ENCODE assay signal across 10 mouse cellular contexts in genomic region chr6:99327721-99328120, GRCm38 (mm10).
DNase-seq lines count a peak whose midpoint lies in the region; ATAC-seq and TF ChIP-seq lines count a peak whose summit lies in the region.
"Had no signal": no experiment of that assay in that cellular context is flagged by ENCODE, and none has a peak within 500 bp of the region (broad histone marks: within the 10 kb centered on the region; RNA-seq: fewer than 3 reads in every experiment).

No protein-coding gene starts in this region.

- no peak overlapping the region for H3K4me2 ChIP-seq in midbrain, postnatal 0 days (ENCODE audit: low read depth, low read length, poor library complexity, severe bottlenecking)
- no peak overlapping the region for H3K4me2 ChIP-seq in midbrain, embryonic 16.5 days (ENCODE audit: low read length)
- H3K4me2 ChIP-seq in midbrain, embryonic 11.5 days: no peak overlapping the region
- H3K4me2 ChIP-seq: hindbrain, embryonic 14.5 days had no signal

- H3K4me3 ChIP-seq in midbrain, postnatal 0 days (ENCODE audit: low read depth, low read length): no peak overlapping the region
- H3K4me3 ChIP-seq in midbrain, embryonic 16.5 days (ENCODE audit: low read depth, low read length): no peak overlapping the region
- no peak overlapping the region for H3K4me3 ChIP-seq in midbrain, embryonic 11.5 days (ENCODE audit: low read depth, low read length)

- intact Hi-C loops in heart, postnatal 14 days (cut with DNase I): no loop called here

- H3K9me3 ChIP-seq in midbrain, postnatal 0 days (ENCODE audit: low read length): no peaks in the 10 kb centered on the region
- H3K9me3 ChIP-seq in midbrain, embryonic 16.5 days (replicated peaks; ENCODE audit: control insufficient read depth, low read length, poor library complexity, severe bottlenecking): no peaks in the 10 kb centered on the region
- H3K9me3 ChIP-seq in midbrain, embryonic 11.5 days (ENCODE audit: control insufficient read depth, low read length): no peaks in the 10 kb centered on the region

- no peak overlapping the region for H3K9ac ChIP-seq in midbrain, postnatal 0 days (replicated peaks; ENCODE audit: low read length, poor library complexity, severe bottlenecking)
- no peak overlapping the region for H3K9ac ChIP-seq in midbrain, embryonic 16.5 days (ENCODE audit: low read depth, low read length)
- H3K9ac ChIP-seq in midbrain, embryonic 11.5 days (ENCODE audit: low read length): no peak overlapping the region
- H3K9ac ChIP-seq: hindbrain, embryonic 14.5 days had no signal

- 73% methylated on average over 11 of the region's 11 CpGs for WGBS in midbrain, postnatal 0 days
- WGBS in midbrain, embryonic 16.5 days: 82% methylated on average over 11 of the region's 11 CpGs
- 75% methylated on average over 11 of the region's 11 CpGs for WGBS in midbrain, embryonic 11.5 days

- DNase-seq in cerebellum, adult 11-12 months: peak; percentile 7
- no peak for DNase-seq in cerebellum, adult 8-10 months
- peak; percentile 14 for DNase-seq in midbrain, postnatal 0 days (ENCODE audit: low spot score)
- peak; percentile 29 to 32 for DNase-seq in heart, postnatal 14 days
- DNase-seq in spleen, postnatal 4 days (ENCODE audit: low spot score in 2 of 2): no peak
- DNase-seq in frontal cortex, postnatal 14 days (ENCODE audit: low spot score in 2 of 2): no peak
- DNase-seq in midbrain, embryonic 11.5 days (ENCODE audit: low spot score, missing footprints): no peak

- H3K4me1 ChIP-seq in midbrain, postnatal 0 days (ENCODE audit: insufficient read depth, low read length): no peaks in the 10 kb centered on the region
- no peaks in the 10 kb centered on the region for H3K4me1 ChIP-seq in midbrain, embryonic 16.5 days (ENCODE audit: control insufficient read depth, insufficient read depth, low read length)
- no peaks in the 10 kb centered on the region for H3K4me1 ChIP-seq in midbrain, embryonic 11.5 days (ENCODE audit: control insufficient read depth, insufficient read depth, low read length)

- TF ChIP-seq CTCF in midbrain, postnatal 0 days (IDR thresholded peaks at IDR 0.05): no peak

- H3K27me3 ChIP-seq in midbrain, postnatal 0 days (ENCODE audit: insufficient read depth, low read length): no peaks in the 10 kb centered on the region
- H3K27me3 ChIP-seq in midbrain, embryonic 16.5 days (ENCODE audit: control insufficient read depth, insufficient read depth, low read depth, low read length): no peaks in the 10 kb centered on the region
- H3K27me3 ChIP-seq in midbrain, embryonic 11.5 days (ENCODE audit: control insufficient read depth, insufficient read depth, low read length): no peaks in the 10 kb centered on the region

- ATAC-seq in midbrain, postnatal 0 days (ENCODE audit: low FRiP score): no peak
- ATAC-seq in midbrain, embryonic 16.5 days: no peak
- ATAC-seq in midbrain, embryonic 11.5 days (ENCODE audit: low FRiP score): no peak
- ATAC-seq: forebrain, embryonic 14.5 days had no signal

- no peaks in the 10 kb centered on the region for H3K36me3 ChIP-seq in midbrain, postnatal 0 days (ENCODE audit: insufficient read depth, low read length)
- H3K36me3 ChIP-seq in midbrain, embryonic 16.5 days (ENCODE audit: control insufficient read depth, insufficient read depth, low read length): no peaks in the 10 kb centered on the region
- no peaks in the 10 kb centered on the region for H3K36me3 ChIP-seq in midbrain, embryonic 11.5 days (ENCODE audit: control insufficient read depth, insufficient read depth, low read length)

- H3K27ac ChIP-seq in midbrain, postnatal 0 days (ENCODE audit: low read depth, low read length): no peak overlapping the region
- no peak overlapping the region for H3K27ac ChIP-seq in midbrain, embryonic 16.5 days (ENCODE audit: low read length)
- H3K27ac ChIP-seq in midbrain, embryonic 11.5 days (ENCODE audit: low read depth, low read length): no peak overlapping the region
- H3K27ac ChIP-seq: hindbrain, embryonic 14.5 days had no signal

Comparison
In these comparisons a context has a peak if more than half of its experiments do, and no peak if none do; other contexts are left out.
1. DNase-seq: peak in cerebellum, adult 11-12 months (single experiment), midbrain, postnatal 0 days (single experiment) and heart, postnatal 14 days (2 of 2); none in cerebellum, adult 8-10 months (single experiment), spleen, postnatal 4 days (0 of 2), frontal cortex, postnatal 14 days (0 of 2) and midbrain, embryonic 11.5 days (single experiment).